Mouse (Mus musculus): ENCODE results near the gene Exosc8. TPM values are rescaled to one million over a fixed set of nuclear protein-coding genes. Genes with fewer than 3 reads are reported as not detected.
A peak's percentile ranks its signal among the peaks of the same experiment; 100 is the strongest.

Gene Exosc8
- polyA plus RNA-seq, 1 experiment from 2014 or later = 146 TPM

GRCm38 (mm10) chr3:54693056-54693415 is 42.2 kb downstream of the Exosc8 start:
- peaks cover 24% of the 10 kb centered on the region for H3K36me3 ChIP-seq
- H3K27ac ChIP-seq = peak overlapping the region; percentile 88
- H3K9ac ChIP-seq = peak overlapping the region; percentile 71
- no peaks in the 10 kb centered on the region for H3K27me3 ChIP-seq
- no peak; the same call in 1 of the 2 replicates for ATAC-seq (ENCODE audit: insufficient number of reproducible peaks, insufficient read depth, low FRiP score, low TSS enrichment)
- no peaks in the 10 kb centered on the region for H3K9me3 ChIP-seq
- H3K4me3 ChIP-seq = peak overlapping the region; percentile 68
- WGBS = 0% methylated on average over 8 of the region's 8 CpGs
- H3K4me2 ChIP-seq (replicated peaks) = peak overlapping the region; percentile 66
- peaks cover 8% of the 10 kb centered on the region; the same call in 1 of the 2 replicates for H3K4me1 ChIP-seq

- Histone ChIP-seq H3K4me1 (peaks cover 8% of the 10 kb centered on the region; the same call in 1 of the 2 replicates), H3K9me3 (no peaks in the 10 kb centered on the region), H3K4me3 (peak within 1 kb of the TSS; percentile 68), H3K9ac (peak within 1 kb of the TSS; percentile 71), H3K27me3 (no peaks in the 10 kb centered on the region), H3K4me2 (replicated peaks) (peak within 1 kb of the TSS; percentile 66), H3K36me3 (peaks cover 24% of the 10 kb centered on the region), H3K27ac (peak within 1 kb of the TSS; percentile 88)
- peak; percentile 97 for ATAC-seq (ENCODE audit: insufficient number of reproducible peaks, insufficient read depth, low FRiP score, low TSS enrichment)
- 2% methylated on average over 65 of the region's 65 CpGs for WGBS
These were observed 42.8 kb downstream of the Exosc8 start, which contains the start of gene Supt20 for GRCm38 (mm10) chr3:54692202-54693055. Supt20 (plus strand) TSS chr3:54692807.

GRCm38 (mm10) chr3:54689091-54689490 is 46.1 kb downstream of the Exosc8 start:
- H3K4me1 ChIP-seq = no peaks in the 10 kb centered on the region; the same call in 1 of the 2 replicates
- H3K9me3 ChIP-seq = no peaks in the 10 kb centered on the region
- no peak for ATAC-seq (ENCODE audit: insufficient number of reproducible peaks, insufficient read depth, low FRiP score, low TSS enrichment)
- H3K36me3 ChIP-seq = no peaks in the 10 kb centered on the region
- H3K4me3 ChIP-seq = no peak overlapping the region
- WGBS = 49% methylated on average over 2 of the region's 2 CpGs
- H3K4me2 ChIP-seq (replicated peaks) = no peak overlapping the region
- no peak overlapping the region for H3K9ac ChIP-seq
- H3K27ac ChIP-seq = no peak overlapping the region
- no peaks in the 10 kb centered on the region for H3K27me3 ChIP-seq

- Histone ChIP-seq H3K36me3 (no peaks in the 10 kb centered on the region), H3K4me3 (no peak overlapping the region), H3K27me3 (no peaks in the 10 kb centered on the region), H3K4me2 (replicated peaks) (no peak overlapping the region), H3K27ac (no peak overlapping the region), H3K9ac (no peak overlapping the region), H3K9me3 (no peaks in the 10 kb centered on the region), H3K4me1 (no peaks in the 10 kb centered on the region; the same call in 1 of the 2 replicates)
- 64% methylated on average over 2 of the region's 2 CpGs for whole genome bisulfite sequencing
- ATAC-seq (ENCODE audit: insufficient number of reproducible peaks, insufficient read depth, low FRiP score, low TSS enrichment) = no peak
These were observed 47.9 kb downstream of the Exosc8 start for GRCm38 (mm10) chr3:54687245-54687644.

GRCm38 (mm10) chr3:54685202-54685601 is 50.0 kb downstream of the Exosc8 start:
- no peak overlapping the region for H3K9ac ChIP-seq
- H3K9me3 ChIP-seq = no peaks in the 10 kb centered on the region
- no peak overlapping the region for H3K27ac ChIP-seq
- H3K4me3 ChIP-seq = no peak overlapping the region
- H3K4me1 ChIP-seq = no peaks in the 10 kb centered on the region; the same call in 1 of the 2 replicates
- H3K4me2 ChIP-seq (replicated peaks) = no peak overlapping the region
- H3K36me3 ChIP-seq = no peaks in the 10 kb centered on the region
- ATAC-seq (ENCODE audit: insufficient number of reproducible peaks, insufficient read depth, low FRiP score, low TSS enrichment) = no peak
- 90% methylated on average over 3 of the region's 3 CpGs for WGBS
- no peaks in the 10 kb centered on the region for H3K27me3 ChIP-seq

GRCm38 (mm10) chr3:54681310-54682204 is 53.6 kb downstream of the Exosc8 start:
- H3K4me3 ChIP-seq = no peak overlapping the region
- no peaks in the 10 kb centered on the region for H3K36me3 ChIP-seq
- ATAC-seq (ENCODE audit: insufficient number of reproducible peaks, insufficient read depth, low FRiP score, low TSS enrichment) = no peak
- H3K9me3 ChIP-seq = no peaks in the 10 kb centered on the region
- 66% methylated on average over 6 of the region's 6 CpGs for WGBS
- no peak overlapping the region for H3K27ac ChIP-seq
- no peak overlapping the region for H3K4me2 ChIP-seq (replicated peaks)
- no peak overlapping the region for H3K9ac ChIP-seq
- no peaks in the 10 kb centered on the region for H3K27me3 ChIP-seq
- no peaks in the 10 kb centered on the region; the same call in 1 of the 2 replicates for H3K4me1 ChIP-seq

Other genes starting within 250 kb of the Exosc8 start
- 139 and 142 TPM in 2 replicates for gene Supt20, start 42.6 kb downstream of the Exosc8 start, polyA plus RNA-seq (2016; fragmentation: Nextera tagmentation; extraction: Ambion mirVana)
- 1.5 and 2.1 TPM in 2 replicates for gene Gm21958, start 21.0 kb downstream of the Exosc8 start, polyA plus RNA-seq (2016; fragmentation: Nextera tagmentation; extraction: Ambion mirVana)
- gene Alg5, start 146 bp upstream of the Exosc8 start, polyA plus RNA-seq (2016; fragmentation: Nextera tagmentation; extraction: Ambion mirVana) = 44.6 and 45.1 TPM in 2 replicates
- gene Smad9, start 20.2 kb upstream of the Exosc8 start, polyA plus RNA-seq (2016; fragmentation: Nextera tagmentation; extraction: Ambion mirVana) = 1.2 and 1.5 TPM in 2 replicates
- gene Rfxap, start 72.4 kb upstream of the Exosc8 start, polyA plus RNA-seq (2016; fragmentation: Nextera tagmentation; extraction: Ambion mirVana) = 67.3 and 72.4 TPM in 2 replicates
- gene Sertm1, start 180.5 kb upstream of the Exosc8 start, polyA plus RNA-seq (2016; fragmentation: Nextera tagmentation; extraction: Ambion mirVana) = 0.29 and 0.42 TPM in 2 replicates